Mouse (Mus musculus): Measurements from ENCODE around the gene Ksr1.

DNA sequence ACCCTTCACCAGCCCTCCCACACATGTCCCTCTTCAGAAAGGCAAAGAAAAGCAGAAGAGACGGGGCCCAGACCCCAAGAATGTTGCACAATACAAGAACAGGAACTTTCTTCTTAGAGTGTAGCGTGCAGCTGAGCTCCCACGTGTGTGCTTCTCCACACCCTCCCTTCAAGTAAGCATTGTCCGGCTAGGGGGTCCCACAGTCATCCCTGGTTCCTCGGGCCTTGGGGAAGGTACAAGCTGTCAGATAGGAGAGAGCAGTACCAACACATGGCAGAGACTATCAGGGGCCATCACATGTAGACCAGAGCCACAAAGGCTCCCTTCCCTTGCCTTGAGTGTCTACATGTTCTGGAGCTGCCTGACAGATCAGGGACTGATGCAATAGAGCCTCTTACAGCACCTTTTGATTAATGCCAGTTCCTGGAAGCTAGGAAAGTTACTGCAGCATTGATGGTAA is 27.3 kb downstream of the Ksr1 start:
- TF ChIP-seq EP300 (IDR thresholded peaks at IDR 0.05; ENCODE audit: low read depth) (no peak), CTCF (IDR thresholded peaks at IDR 0.05; ENCODE audit: low read depth) (no peak)

Data from liver, embryonic 14.5 days (tissue).